Mouse (Mus musculus) kidney, adult 8-10 months (tissue): Measurements from ENCODE around the gene Cdc42ep5.
A peak's percentile ranks its signal among the peaks of the same experiment; 100 is the strongest.

Source experiments
- DNase-seq, 2 experiments: peaks; one replicate each; pipeline ENCODE4 v3.0.0; 2022

Gene Cdc42ep5

DNA sequence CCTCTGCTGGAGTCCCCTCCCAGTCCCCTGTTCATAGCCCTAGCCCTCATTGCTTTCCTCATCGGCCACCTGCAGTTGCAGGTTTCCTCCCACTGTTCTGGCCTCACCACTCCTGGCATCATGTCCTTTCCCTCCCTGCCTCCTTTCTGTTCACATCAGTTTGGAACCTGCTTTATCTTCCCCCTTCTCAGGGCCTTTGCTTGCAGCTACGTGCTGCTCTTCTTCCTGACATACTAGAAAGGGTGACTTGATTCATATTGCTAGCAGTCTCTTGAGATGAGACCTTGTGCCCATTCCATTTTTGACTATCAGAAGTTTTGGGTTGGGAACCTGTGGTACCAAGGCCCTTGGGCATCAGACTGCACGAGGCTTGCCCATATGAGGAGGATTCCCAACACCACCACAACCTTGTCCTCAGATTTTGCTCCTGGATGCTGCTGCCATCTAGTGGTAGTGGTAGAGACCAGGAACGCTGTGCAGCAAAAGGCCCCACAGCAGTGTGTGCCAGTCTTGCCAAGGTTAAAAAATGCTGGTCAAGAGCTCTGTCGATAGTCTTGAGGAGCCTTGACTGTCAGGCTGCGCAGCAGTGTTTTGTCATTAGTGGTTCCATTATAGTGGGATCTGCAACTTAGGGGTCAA is 19.0 kb downstream of the Cdc42ep5 start:
- peak; percentile 43 to 66 for DNase-seq

DNA sequence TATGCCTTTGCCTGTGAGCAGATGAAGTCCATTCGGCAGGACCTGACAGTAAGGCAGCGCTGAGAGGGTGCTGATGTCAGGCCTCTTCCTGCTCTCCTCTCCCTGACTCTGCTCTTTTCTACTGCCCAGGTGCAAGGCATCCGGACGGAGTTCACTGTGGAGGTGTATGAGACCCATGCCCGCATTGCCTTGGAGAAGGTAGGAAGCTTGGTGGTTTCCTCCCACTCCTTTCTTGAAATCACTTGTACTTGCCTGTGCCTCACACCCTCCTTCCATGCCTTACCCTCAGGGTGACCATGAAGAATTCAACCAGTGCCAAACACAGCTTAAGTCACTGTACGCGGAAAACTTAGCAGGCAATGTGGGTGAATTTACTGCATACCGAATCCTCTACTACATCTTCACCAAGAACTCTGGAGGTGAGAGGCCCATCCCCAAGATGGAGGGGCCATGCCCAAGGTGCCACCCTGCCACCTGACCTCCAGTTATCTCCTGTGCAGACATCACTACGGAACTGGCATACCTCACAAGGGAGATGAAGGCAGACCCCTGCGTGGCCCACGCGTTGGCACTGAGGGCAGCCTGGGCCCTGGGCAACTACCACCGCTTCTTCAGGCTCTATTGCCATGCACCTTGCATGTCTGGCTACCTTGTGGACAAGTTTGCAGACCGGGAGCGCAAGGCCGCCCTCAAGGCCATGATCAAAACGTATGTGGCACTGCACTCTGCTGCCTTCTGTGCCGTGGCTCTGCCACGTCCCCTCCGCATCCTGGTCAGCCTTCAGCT is 19.7 kb downstream of the Cdc42ep5 start:
- no peak for DNase-seq

DNA sequence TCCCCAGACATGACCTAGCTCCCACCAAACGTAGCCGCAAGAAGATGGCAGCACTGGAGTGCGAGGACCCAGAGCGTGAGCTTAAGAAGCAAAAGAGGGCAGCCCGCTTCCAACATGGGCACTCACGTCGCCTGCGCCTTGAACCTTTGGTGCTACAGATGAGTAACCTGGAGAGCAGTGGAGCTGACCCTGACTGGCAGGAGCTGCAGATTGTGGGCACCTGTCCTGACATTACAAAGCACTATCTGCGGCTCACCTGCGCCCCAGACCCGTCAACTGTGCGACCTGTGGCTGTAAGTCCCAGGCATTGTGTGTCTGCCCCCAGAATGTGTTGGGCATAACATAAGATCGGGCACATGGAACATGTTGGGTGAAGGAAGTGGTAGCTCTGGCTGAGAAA is 20.6 kb downstream of the Cdc42ep5 start:
- DNase-seq: no peak

DNA sequence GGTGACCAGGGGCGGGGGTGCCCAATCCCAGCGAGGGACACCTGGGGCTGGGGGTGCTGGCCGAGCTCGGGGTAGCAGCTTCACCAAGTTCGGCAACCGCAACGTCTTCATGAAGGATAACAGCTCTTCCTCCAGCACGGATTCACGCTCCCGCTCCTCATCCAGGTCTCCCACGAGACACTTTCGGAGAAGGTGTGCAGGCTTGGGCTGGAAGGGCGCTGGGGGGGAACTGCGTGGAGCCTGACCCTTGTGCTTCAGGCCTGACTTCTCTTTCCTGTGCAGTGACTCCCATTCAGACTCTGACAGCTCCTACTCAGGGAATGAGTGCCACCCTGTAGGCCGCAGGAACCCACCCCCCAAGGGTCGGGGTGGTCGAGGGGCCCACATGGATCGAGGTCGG is 21.2 kb downstream of the Cdc42ep5 start:
- DNase-seq: no peak

DNA sequence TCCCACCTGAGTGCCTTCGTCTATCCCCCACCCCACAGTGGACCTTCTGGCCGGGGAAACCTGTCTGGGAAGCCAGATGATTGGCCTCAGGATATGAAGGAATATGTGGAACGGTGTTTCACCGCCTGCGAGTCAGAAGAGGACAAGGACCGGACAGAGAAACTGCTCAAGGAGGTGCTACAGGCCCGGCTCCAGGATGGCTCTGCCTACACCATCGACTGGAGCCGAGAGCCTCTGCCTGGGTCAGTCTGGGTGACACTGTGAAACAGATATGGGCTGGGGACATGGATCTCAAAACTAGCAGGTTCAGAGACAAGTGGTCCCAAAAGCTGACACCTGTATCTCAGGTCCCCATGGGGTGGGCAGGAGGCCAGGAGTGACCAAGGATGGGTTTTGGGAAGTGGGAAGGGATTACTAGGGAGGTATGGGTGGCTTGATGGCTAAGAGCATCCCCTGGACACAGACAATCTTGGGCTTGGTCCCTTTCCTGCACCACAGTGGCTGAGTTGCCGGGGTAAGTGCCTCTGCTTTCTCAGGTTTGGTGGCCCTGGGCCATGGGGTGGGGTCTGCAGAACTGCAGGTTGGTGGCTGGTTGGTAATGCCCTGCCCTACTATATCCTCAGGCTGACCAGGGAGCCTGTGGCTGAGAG is 21.7 kb downstream of the Cdc42ep5 start:
- no peak for DNase-seq

DNA sequence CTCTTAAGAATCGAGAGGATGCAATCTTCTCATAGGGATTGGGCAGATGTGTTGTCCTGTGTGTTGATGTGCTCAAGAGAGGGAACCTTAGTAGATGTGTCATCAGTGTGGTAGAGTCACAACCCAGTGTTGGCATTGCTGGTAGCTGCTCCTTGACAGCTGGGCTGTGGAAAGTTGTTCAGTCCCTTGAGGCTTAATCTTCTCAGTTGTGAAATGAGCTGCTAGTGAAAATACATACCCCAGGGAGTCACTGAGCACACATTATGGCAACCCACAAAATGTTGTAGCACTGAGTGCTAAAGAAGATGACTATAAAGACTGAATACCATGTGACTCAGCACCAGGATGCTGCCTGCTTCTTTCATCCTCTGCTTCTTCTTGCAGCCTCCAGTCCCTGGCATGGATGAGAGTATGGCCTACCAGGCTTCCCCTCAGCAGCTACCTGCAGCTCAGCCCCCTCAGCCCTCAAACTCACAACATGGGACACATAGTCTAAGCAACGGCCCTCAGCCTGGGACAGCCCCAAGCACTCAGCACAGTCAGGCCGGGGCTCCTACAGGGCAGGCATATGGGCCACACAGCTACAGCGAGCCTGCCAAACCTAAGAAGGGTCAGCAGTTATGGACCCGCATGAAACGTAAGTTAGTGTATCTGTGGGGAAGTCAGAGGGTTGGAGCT is 22.9 kb downstream of the Cdc42ep5 start:
- no peak for DNase-seq

DNA sequence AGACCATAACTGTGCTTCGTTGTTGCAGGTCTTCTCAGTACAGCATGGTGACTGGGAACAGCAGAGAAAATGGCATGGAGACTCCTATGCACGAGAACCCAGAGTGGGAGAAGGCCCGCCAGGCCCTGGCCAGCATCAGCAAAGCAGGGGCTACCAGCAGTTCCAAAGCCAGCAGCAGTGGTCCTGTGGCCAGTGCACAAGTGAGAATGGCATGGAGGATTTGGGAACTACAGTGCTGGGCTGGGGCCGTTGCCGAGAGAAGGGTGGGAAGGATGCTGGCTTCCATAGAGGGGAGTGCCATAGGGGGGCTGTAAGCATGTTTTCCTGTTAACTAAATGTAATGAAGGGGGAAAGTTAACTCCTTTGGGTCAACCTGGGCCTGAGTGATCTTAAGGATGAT is 25.3 kb downstream of the Cdc42ep5 start:
- DNase-seq: no peak

DNA sequence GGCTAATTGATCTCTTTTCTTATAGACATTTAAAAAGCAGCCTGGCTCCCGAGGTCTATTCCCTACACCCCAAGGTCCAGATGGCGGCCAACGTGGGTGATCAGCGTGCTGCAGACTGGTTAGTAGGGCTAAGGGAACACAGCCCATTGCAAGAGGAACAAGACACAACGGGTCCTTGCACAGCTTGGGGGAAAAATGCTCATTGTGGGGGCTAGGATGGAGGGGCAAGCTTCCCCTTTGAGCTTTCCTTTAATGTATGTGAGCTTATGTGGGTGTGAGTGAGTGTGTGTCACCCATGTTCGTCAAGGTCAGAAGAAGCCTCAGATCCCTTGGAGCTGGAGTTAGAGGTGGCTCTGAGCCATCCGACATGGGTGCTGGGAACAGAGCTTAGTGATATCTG is 26.0 kb downstream of the Cdc42ep5 start:
- DNase-seq: no peak

DNA sequence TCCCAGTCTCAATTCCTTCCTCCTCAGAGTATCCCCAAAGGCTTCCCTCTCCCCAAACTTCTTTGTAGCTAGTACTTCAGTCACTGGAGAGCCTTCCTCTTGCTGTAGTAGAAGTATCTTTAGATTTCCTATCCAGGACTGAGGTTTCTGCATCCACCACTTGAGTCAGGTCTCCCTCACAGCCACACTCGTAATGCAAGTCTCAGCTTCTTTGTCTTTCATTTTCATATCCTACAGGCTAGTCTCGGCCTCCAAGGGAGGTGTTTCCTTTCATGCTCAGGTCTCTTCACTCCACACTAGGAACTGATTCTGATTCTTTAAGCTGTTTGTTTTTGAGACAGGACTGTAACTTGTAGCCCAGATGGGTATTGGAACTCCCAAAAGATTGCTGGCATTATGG is 26.5 kb downstream of the Cdc42ep5 start:
- DNase-seq: no peak

DNA sequence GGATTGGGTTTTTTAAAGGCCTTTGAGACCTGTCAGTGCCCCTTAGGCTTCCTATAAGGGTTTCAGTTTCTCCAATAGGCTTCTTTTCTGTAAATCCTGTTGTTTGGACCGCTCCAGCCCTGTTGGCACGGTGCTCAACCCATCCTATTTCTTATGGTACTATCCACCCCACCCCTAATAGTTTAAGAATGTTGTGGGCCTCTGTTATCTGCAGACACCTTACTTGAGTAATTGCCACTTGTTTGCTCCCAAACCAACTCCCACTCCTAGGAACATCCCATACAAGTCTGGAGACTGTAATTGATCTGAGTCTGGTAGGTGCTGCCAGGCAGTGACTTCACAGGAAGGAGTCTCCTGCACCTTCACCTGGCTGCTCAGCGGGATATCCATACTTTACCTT is 26.9 kb downstream of the Cdc42ep5 start:
- no peak for DNase-seq

DNA sequence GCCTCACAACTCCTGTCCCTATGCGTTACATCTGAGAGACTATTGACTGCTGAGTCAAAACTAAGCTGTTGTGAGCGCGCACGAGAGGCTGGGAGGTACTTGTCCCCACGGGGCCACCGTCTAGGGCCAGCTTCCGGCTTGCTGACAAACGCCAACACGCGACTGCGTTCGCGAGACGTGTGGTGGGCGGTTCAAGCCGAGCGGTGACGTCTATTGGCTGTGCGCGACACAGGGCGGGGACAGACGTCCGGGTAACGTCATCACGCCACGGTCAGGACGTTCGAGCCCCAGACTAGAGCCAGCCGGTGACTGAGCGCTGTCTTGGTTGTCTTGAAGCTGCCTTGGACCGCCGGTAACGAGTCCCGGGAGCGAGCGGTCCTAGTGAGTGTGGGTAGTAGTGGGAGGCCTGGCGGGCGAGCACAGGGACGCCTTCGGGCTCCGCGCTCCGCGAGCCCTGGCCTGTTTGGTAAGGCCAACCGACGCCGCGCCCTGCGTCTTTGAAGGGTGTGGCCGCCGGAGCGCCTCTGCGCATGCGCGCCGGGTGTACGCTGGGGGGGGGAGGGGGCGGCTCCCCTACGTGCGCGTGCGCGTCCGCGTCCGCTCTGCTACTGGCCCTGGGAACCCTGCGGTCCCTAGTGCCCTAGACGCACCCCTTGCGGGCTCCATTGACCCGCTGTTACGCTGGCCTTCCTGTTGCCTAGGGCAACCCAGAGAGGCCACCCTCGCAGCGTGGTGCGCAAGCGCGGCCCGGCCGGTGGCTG is 27.7 kb downstream of the Cdc42ep5 start, which contains the start of gene Leng8:
TSS of gene Leng8 (plus strand) at position 269 of the 761 bp plus-strand sequence.
- DNase-seq: peak; percentile 99

DNA sequence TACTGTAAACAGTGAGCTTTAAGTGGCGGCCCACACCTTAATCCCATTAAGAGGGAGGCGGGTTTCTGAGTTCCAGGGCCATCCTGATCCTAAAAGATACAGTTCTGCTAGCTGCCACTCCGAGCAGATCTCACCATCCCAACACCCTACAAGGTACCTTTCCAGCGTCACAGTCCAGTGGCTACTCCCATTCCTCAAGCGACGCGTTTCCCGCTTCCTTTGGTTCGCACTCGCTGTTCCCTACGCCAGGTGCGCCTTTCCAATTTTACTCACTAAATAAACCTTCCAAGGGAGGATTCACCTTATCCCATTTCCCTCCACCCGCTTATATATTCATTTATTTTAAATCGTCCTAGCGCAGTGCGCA is 28.3 kb downstream of the Cdc42ep5 start:
- DNase-seq: no peak

DNA sequence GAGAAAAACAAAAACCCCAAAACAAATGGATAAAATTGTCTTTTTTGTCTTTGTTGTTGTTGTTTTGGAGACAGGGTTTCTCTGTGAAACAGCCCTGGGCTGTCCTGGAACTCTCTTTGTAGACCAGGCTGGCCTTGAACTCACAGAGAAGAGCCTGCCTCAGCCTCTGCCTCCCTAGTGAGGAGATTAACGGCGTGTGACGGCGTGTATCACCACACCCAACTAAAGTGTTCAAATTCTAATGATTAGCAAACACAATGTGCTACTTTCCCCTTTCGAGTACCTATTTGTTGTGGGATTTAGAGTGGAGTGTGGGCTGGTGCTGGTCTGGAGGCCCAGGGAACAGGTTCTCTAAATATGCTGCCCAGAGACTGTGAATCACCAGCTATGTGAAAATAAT is 29.7 kb downstream of the Cdc42ep5 start:
- no peak for DNase-seq

DNA sequence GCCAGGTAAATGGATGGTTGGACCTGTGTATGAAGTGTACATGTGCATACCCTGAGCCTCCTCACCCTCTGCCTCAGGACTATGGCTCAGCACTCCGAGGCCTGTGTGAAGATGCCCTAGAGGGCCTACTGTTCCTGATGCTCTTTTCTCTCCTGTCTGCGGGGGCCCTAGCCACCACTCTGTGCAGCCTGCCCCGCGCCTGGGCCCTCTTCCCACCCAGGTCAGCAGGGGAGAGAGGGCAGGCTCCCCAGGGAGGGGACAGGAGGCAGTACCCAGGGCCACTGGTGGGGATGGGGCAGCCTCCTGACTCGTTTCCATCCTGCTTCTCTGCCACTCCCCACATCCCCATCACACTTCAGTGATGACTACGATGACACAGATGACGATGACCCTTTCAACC is 31.7 kb downstream of the Cdc42ep5 start:
- no peak for DNase-seq

DNA sequence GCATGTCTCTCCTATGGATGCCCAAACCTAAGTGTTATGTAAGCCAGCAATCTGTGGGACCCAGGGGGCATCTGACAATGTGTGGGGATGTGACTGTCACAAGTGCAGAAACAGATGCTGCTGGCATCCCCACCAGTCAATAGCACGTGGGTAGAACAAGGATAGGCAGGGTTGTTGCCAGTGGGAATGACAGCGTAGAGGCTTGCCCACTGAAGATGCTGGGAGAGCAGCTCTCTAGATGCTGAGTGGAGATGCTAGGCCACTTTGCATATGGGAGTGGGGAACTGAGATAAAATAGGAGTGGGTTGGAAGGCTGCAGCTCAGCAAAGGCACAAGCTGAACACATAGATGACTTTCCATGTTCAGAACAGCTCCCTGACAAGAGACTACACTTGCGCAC is 32.1 kb downstream of the Cdc42ep5 start:
- no peak for DNase-seq

DNA sequence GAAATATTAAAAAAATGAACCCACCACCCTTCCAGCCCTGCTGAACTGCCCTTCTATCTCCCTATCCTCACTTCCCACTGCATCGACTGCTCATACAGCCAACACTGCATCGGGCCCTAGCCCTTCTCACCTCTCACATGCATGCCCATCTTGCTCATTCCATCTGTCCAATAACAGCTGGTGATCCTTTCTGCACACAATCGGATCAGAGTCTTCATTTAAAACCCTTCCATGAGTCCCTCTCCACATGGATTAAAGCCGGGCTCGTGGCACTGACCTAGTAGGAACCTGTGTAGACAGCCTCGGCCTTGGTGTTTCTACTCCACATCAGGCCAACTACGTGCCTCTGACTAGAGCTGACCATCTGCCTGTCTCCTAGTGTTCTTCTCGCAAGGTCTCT is 32.7 kb downstream of the Cdc42ep5 start:
- DNase-seq: no peak

DNA sequence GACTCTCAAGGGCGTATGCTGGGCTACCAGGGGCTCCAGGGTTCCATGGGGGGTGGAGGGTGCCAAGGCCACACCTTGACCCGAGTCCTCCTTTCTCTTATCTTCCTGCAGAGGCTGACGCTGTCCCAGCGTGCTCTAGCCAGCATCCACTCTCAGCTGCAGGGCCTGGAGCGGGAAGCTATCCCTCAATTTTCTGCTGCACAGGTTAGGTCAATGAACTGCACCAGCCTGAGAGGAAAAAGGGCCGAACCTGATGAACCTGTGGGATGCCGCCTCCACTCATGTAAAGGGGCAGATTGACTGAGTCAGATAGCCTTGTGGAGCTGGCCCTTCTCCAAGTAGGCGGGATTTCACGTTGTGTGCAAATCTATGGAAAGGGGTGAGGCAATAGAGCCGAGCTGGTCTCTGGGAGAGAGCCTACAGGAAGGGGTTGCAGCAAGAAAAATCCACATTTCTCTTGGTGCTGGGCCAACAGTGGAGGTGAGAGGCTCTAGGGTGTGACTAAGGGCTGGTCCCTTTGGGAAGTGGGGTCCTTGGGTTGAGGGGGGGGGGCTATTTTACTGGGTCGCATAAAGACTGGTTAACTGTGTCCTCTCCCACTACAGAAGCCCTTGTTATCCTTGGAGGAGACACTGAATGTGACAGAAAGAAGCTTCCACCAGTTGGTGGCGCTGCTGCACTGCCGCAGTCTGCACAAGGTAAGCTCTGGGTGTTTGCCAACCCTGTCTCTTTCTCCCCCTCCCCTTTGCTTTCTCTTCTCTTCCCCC is 33.8 kb downstream of the Cdc42ep5 start:
- DNase-seq: peak; percentile 62 to 82

DNA sequence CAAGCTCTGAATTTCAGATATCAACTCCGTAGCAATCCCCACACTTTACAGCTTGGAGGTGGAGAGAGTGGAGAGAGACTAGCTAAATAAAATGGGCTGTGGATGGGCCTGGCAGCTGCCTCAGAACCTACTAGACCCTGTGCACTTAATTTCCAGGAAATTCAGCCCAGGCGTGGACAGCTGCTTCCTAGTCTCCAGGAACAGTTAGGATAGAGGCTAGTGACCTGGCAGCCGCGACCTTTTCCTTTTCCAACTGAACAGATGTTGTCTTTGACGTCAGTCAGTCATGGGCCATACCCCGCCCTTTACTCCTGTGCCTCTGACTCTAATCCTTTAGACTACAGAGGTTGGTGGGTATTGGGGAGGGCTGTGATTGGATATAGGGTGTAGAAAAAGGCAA is 35.8 kb downstream of the Cdc42ep5 start:
- no peak for DNase-seq

DNA sequence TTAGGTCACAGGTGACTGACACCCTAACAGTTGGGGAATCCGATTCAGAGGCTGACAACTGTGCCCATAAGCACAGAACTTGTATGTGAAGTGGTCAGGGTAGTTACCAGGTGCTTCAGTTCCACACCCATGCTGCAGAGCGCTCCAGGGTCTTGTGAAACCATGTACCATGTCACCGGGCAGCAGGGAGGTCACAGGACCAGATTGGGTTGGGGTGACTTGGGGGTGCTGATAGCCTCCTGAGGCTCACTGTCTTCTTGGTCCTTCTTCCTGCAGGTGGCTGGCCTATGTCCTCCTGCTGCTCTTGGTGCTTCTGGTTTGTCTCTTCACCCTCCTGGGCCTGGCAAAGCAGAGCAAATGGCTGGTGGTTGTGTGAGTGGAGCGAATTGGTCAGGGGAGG is 36.8 kb downstream of the Cdc42ep5 start:
- DNase-seq: no peak

DNA sequence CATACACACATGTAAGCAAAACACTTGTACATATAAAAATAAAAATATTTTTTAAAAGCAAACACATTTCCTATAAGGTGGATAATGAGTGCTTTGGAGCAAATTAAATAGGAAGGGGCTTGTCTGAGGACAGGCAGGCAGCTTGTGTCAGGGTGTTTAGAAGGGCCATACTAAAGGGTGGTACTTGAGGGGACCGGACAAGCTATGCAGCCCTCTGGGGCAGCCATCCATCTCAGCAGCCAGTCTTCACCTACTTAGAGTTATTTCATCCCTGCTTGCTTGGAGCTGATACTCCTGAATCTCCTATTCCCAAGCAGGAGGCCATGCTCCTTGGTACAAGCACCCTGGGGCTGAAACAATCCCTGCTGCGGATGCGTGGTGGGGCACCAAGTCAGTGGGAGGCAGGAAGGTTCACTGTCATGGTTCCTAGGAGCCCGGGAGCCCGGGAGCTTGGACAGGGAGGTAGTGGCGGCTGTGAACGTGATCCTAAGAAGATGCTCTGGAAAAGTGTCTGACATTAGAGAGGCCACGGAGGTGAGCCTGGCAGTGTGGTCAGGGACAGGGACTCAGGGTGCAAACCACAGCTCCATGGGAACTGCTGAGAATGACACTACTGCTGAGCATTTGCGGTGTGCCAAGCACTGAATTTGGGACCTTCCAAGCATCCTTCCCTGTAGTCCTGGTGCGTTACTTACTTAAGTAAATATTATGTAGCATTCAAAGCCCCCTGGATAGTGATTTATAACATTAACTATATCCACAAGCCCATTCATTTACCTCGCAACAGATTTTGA is 37.5 kb downstream of the Cdc42ep5 start:
- no peak for DNase-seq

DNA sequence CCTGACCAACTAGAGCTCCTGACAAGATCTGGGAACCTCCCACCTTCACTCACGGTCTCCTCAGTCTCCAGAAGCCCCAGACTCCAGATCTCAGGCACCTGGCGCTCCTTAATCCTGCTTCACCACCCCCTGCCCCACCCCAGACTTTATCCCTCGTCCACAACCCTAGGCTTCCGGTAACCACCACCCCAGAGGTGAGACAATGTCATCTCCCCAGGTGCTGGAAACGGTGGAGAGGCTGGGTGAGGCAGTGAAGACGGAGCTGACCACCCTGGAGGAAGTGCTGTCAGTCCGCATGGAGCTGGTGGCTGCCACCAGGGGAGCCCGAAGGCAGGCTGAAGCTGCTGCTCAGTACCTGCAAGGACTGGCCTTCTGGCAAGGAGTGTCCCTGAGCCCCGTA is 39.4 kb downstream of the Cdc42ep5 start:
- no peak for DNase-seq
